Mouse (Mus musculus): ENCODE results near the gene Kif26b.

Gene Kif26b

GRCm38 (mm10) chr1:178542415-178542814 lies 13.5 kb downstream of the Kif26b start:
- no peak for DNase-seq

GRCm38 (mm10) chr1:178542990-178543944 lies 14.3 kb downstream of the Kif26b start:
- no peak for DNase-seq

- DNase-seq: no peak
Measured at GRCm38 (mm10) chr1:178544585-178544984, 15.7 kb downstream of the Kif26b start.

- DNase-seq: no peak
Measured at GRCm38 (mm10) chr1:178549576-178549975, 20.7 kb downstream of the Kif26b start.

- DNase-seq: no peak
Measured at GRCm38 (mm10) chr1:178550477-178551047, 21.6 kb downstream of the Kif26b start.

- DNase-seq: no peak
Measured at GRCm38 (mm10) chr1:178552278-178552897, 23.5 kb downstream of the Kif26b start.

GRCm38 (mm10) chr1:178552898-178553284 lies 24.0 kb downstream of the Kif26b start:
- DNase-seq: no peak

- no peak for DNase-seq
Measured at GRCm38 (mm10) chr1:178556226-178556625, 27.3 kb downstream of the Kif26b start.

- DNase-seq: no peak
Measured at GRCm38 (mm10) chr1:178560043-178560442, 31.1 kb downstream of the Kif26b start.

- no peak for DNase-seq
Measured at GRCm38 (mm10) chr1:178563834-178564233, 34.9 kb downstream of the Kif26b start.

GRCm38 (mm10) chr1:178564800-178565199 lies 35.9 kb downstream of the Kif26b start:
- DNase-seq: no peak

- no peak for DNase-seq
Measured at GRCm38 (mm10) chr1:178568551-178569545, 39.9 kb downstream of the Kif26b start.

GRCm38 (mm10) chr1:178571009-178571408 lies 42.1 kb downstream of the Kif26b start:
- DNase-seq: no peak

GRCm38 (mm10) chr1:178571885-178572444 lies 43.0 kb downstream of the Kif26b start:
- no peak for DNase-seq

- DNase-seq: no peak
Measured at GRCm38 (mm10) chr1:178573406-178574032, 44.6 kb downstream of the Kif26b start.

GRCm38 (mm10) chr1:178575706-178576105 lies 46.8 kb downstream of the Kif26b start:
- DNase-seq: no peak

- DNase-seq: no peak
Measured at GRCm38 (mm10) chr1:178576926-178577325, 48.0 kb downstream of the Kif26b start.

- no peak for DNase-seq
Measured at GRCm38 (mm10) chr1:178585366-178586020, 56.6 kb downstream of the Kif26b start.

- DNase-seq: peak; percentile 18
Measured at GRCm38 (mm10) chr1:178590229-178591171, 61.6 kb downstream of the Kif26b start.

GRCm38 (mm10) chr1:178597113-178597512 lies 68.2 kb downstream of the Kif26b start:
- DNase-seq: no peak
